21 mouse cellular contexts compared by ENCODE assay signal in genomic region chr8:112156656-112157055, GRCm38 (mm10).
A peak's percentile ranks its signal among the peaks of the same experiment; 100 is the strongest.
DNase-seq lines count a peak whose midpoint lies in the region; ATAC-seq and TF ChIP-seq lines count a peak whose summit lies in the region.
"Had no signal": no experiment of that assay in that cellular context is flagged by ENCODE, and none has a peak within 500 bp of the region (broad histone marks: within the 10 kb centered on the region; RNA-seq: fewer than 3 reads in every experiment).

No protein-coding gene starts in this region.

- no peaks in the 10 kb centered on the region for H3K4me1 ChIP-seq in hindbrain, embryonic 11.5 days (replicated peaks; ENCODE audit: control insufficient read depth, insufficient read depth, low read length)
- no peaks in the 10 kb centered on the region for H3K4me1 ChIP-seq in hindbrain, embryonic 12.5 days
- H3K4me1 ChIP-seq in midbrain, postnatal 0 days (ENCODE audit: insufficient read depth, low read length): no peaks in the 10 kb centered on the region
- H3K4me1 ChIP-seq: heart, embryonic 15.5 days; intestine, embryonic 15.5 days had no signal

- no peak overlapping the region for H3K27ac ChIP-seq in hindbrain, embryonic 11.5 days (ENCODE audit: low read depth, low read length)
- no peak overlapping the region for H3K27ac ChIP-seq in hindbrain, embryonic 12.5 days
- H3K27ac ChIP-seq in midbrain, postnatal 0 days (ENCODE audit: low read depth, low read length): no peak overlapping the region
- H3K27ac ChIP-seq: heart, embryonic 15.5 days; intestine, embryonic 15.5 days; left cerebral cortex, adult 2 months had no signal

- H3K9me3 ChIP-seq in hindbrain, embryonic 11.5 days (ENCODE audit: control insufficient read depth, low read length): no peaks in the 10 kb centered on the region
- no peaks in the 10 kb centered on the region for H3K9me3 ChIP-seq in hindbrain, embryonic 12.5 days (replicated peaks)
- H3K9me3 ChIP-seq in midbrain, postnatal 0 days (ENCODE audit: low read length): no peaks in the 10 kb centered on the region
- H3K9me3 ChIP-seq: heart, embryonic 15.5 days; intestine, embryonic 15.5 days had no signal

- H3K4me3 ChIP-seq in hindbrain, embryonic 11.5 days (ENCODE audit: low read depth, low read length): no peak overlapping the region
- no peak overlapping the region for H3K4me3 ChIP-seq in hindbrain, embryonic 12.5 days
- no peak overlapping the region for H3K4me3 ChIP-seq in midbrain, postnatal 0 days (ENCODE audit: low read depth, low read length)
- H3K4me3 ChIP-seq: heart, embryonic 15.5 days; intestine, embryonic 15.5 days; left cerebral cortex, adult 2 months; myocyte had no signal

- H3K27me3 ChIP-seq in hindbrain, embryonic 11.5 days (ENCODE audit: control insufficient read depth, insufficient read depth, low read length): no peaks in the 10 kb centered on the region
- H3K27me3 ChIP-seq in hindbrain, embryonic 12.5 days: no peaks in the 10 kb centered on the region
- H3K27me3 ChIP-seq in midbrain, postnatal 0 days (ENCODE audit: insufficient read depth, low read length): no peaks in the 10 kb centered on the region
- H3K27me3 ChIP-seq: heart, embryonic 15.5 days; intestine, embryonic 15.5 days had no signal

- WGBS in hindbrain, embryonic 11.5 days: 30% methylated on average over 7 of the region's 7 CpGs
- 28% methylated on average over 7 of the region's 7 CpGs for WGBS in hindbrain, embryonic 12.5 days
- WGBS in midbrain, postnatal 0 days: 39% methylated on average over 7 of the region's 7 CpGs

- H3K36me3 ChIP-seq in hindbrain, embryonic 11.5 days (ENCODE audit: control insufficient read depth, insufficient read depth, low read length): no peaks in the 10 kb centered on the region
- H3K36me3 ChIP-seq in hindbrain, embryonic 12.5 days: no peaks in the 10 kb centered on the region
- H3K36me3 ChIP-seq in midbrain, postnatal 0 days (ENCODE audit: insufficient read depth, low read length): no peaks in the 10 kb centered on the region
- H3K36me3 ChIP-seq: heart, embryonic 15.5 days; intestine, embryonic 15.5 days had no signal

- no peak for TF ChIP-seq CTCF in brain, embryonic 14.5 days (IDR thresholded peaks at IDR 0.05; ENCODE audit: borderline replicate concordance, extremely low read depth, insufficient read depth, insufficient read length)
- no peak for TF ChIP-seq CTCF in midbrain, postnatal 0 days (IDR thresholded peaks at IDR 0.05)

- TF ChIP-seq POLR2A in brain, embryonic 14.5 days (IDR thresholded peaks at IDR 0.05; ENCODE audit: borderline replicate concordance, extremely low read depth, insufficient read depth, insufficient read length, poor library complexity, severe bottlenecking): no peak

- DNase-seq in hindbrain, embryonic 11.5 days (ENCODE audit: low spot score): peak; percentile 39
- DNase-seq in Muller cell, postnatal 12 days (ENCODE audit: inconsistent ontology term): peak; percentile 56
- peak; percentile 63 for DNase-seq in brain, embryonic 14.5 days (ENCODE audit: low read depth)
- peak; percentile 54 for DNase-seq in midbrain, postnatal 0 days (ENCODE audit: low spot score)
- DNase-seq in ovary, postnatal 36 days (ENCODE audit: low spot score): no peak
- no peak for DNase-seq in yolk sac, embryonic 10.5 days (ENCODE audit: low spot score)
- DNase-seq: adrenal gland, adult 2 months; cerebellum, adult 9-10 months; gastrocnemius, postnatal 14 days; heart, postnatal 4 days; kidney, adult 9 months; kidney, postnatal 36 days; lung, adult 18-20 months; lung, postnatal 14 days; thymus, postnatal 36 days had no signal

- peak; percentile 69; the same call in 1 of the 2 replicates for ATAC-seq in hindbrain, embryonic 11.5 days (ENCODE audit: low FRiP score)
- ATAC-seq in hindbrain, embryonic 12.5 days (ENCODE audit: low FRiP score): no peak
- ATAC-seq in midbrain, postnatal 0 days (ENCODE audit: low FRiP score): no peak
- ATAC-seq: intestine, embryonic 15.5 days had no signal

- H3K4me2 ChIP-seq in hindbrain, embryonic 11.5 days (replicated peaks; ENCODE audit: low read depth, low read length): no peak overlapping the region
- H3K4me2 ChIP-seq in hindbrain, embryonic 12.5 days (replicated peaks): no peak overlapping the region
- no peak overlapping the region for H3K4me2 ChIP-seq in midbrain, postnatal 0 days (ENCODE audit: low read depth, low read length, poor library complexity, severe bottlenecking)
- H3K4me2 ChIP-seq: heart, embryonic 15.5 days; intestine, embryonic 15.5 days; liver, embryonic 11.5 days had no signal

- H3K9ac ChIP-seq in hindbrain, embryonic 11.5 days (ENCODE audit: low read depth, low read length): no peak overlapping the region
- H3K9ac ChIP-seq in hindbrain, embryonic 12.5 days: no peak overlapping the region
- no peak overlapping the region for H3K9ac ChIP-seq in midbrain, postnatal 0 days (replicated peaks; ENCODE audit: low read length, poor library complexity, severe bottlenecking)
- H3K9ac ChIP-seq: heart, embryonic 15.5 days; intestine, embryonic 15.5 days had no signal

Comparison
In these comparisons a context has a peak if more than half of its experiments do, and no peak if none do; other contexts are left out.
1. DNase-seq: peak in hindbrain, embryonic 11.5 days (single experiment), Muller cell, postnatal 12 days (single experiment), brain, embryonic 14.5 days (single experiment) and midbrain, postnatal 0 days (single experiment); none in ovary, postnatal 36 days (single experiment) and yolk sac, embryonic 10.5 days (single experiment).